Mouse (Mus musculus) induced T-regulatory cell, adult 2 months (primary cell): ENCODE data around the gene Igsf9b.

ENCODE experiments used
- DNase-seq: peaks from one replicate; pipeline ENCODE4 v3.0.0-alpha.2; 2012; ENCODE audit warnings: low read depth

Gene Igsf9b

DNA sequence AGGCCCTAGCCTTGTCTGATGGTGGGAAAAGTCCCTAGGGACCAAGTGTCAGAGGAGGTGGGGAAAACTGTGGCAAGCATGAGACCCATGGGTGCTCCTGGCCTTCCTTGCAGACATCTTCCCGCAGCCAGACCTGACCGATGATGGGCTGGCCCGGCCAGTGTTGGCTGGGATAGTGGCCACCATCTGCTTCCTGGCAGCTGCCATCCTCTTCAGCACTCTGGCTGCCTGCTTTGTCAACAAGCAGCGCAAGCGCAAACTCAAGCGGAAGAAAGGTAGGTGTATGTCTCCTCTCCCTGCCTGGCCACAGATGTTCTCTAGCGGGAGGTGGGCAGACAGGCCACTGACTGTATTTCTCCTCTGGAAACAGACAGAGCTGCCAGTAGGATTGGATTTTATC is 32.5 kb downstream of the Igsf9b start:
- no peak for DNase-seq

DNA sequence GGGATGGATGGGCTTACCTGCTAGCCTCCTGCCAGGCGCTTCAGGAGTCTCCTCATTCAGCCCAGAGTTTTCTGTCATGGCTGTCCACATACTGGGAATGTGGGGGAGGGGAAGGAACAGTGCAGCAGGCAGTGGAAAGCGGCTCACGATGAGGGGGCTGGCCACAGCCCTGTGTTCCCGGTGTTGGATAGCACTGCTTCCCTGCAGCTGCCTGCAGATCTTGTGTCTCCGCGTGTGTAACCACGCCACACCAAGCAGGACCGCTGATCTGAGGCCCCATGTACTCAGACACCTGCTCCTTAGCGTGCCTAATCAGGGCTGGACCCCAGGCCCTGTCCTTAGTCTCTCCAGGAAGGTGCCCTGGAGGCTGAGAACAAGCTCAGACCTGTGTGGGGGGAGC is 35.9 kb downstream of the Igsf9b start:
- DNase-seq: no peak

DNA sequence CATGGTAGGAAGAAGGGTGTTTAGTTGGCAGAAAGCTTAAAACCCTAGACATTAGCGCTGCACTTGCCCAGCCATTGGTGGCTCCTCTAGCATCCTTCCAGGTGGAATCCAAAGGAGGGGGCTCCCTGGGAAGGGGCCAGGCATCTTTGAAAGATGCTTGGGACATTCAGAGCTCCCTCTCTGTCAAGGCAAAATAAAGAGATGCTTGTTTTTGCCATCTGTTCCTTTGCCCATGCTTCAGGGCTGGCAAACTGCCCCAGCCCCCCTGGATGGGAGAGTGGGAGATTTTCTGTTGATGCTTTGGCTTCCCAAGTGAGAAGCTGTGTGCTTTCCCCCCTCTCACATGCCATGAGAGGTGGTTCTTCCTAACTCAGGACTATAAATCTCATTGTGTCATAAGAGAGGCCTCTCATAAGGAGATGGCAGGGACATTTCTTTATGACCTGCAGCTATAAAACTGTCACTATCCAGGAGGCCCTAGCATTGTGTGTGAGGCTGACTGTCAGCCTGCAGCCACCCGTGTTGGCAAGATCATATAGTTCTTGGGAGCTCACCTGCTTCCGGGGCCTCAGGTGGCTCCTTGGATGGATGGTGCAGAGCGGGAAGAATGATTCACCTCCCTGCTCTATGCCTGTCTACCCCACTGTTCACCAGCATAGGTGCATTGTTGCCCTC is 38.1 kb downstream of the Igsf9b start:
- DNase-seq: no peak

DNA sequence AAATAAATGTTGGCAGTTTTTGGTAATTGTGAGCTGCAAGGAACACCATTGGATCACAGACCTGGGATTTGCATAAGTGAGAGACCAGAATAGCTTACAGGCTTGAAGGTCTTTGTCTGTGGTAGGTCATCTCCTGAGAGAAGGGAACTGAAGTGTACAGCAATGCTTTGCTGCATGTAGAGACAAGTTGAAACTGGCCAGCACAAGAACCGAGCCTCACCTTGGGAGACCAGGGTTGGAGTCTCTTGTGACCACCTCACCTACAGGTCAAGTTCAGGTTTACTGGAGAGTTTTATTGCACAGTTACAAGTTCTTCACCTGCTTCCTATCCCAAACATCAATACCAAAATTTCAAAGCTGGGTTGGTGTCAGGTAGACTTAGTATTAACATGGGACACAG is 40.2 kb downstream of the Igsf9b start:
- no peak for DNase-seq

DNA sequence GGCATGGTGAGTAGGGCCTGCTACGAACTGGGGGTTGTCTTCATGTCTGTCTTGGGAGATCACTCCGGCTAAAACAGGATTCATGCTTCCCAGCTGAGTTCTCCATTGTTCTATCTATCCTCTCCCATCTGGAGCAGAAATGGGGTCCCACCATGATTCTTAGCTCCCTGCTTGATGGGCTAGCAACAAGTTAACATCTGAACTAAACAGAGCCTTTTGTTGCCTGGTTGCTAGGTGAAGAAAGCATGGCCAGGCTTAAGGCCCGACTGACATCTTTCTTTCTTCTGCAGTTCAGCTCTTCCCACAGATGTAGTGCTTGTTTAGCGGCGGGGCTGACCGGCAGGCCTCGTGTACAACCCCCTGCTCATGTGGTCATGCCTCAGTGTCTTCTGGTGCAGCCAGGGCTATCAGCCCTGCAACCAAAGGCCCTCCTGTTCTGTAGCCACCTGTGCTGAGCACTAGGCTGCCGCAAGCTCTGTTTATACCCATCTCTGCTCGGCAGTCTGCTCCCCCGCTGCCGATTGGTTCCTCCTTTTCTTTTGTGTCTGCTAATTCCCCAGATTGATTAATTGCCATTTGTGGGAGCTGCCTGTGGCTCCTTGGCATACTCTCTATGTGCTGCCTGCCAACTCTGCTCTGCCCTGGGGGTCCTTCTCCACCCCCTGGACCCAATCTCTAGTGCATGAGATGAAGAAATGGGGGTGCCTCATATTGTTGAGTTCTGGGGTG is 47.7 kb downstream of the Igsf9b start:
- no peak for DNase-seq

DNA sequence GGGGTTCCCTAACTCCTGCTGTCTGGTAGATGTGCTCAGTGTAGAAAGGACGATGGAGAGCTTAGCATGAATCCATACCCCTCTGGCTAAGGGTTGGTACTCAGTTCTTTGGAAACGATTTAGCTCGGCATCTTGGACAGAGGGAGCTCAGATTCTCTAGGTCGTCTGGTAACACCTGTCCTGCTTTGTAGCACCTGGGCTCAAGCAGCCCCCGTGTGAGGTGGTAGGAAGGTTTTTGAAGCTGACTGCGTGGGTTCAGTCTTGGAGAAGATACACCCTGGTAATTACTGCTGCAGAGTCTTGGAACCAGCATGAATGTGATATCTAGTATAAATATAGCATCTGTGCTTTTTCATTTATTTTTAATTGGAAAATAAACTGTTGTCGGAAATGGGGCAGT is 54.1 kb downstream of the Igsf9b start:
- no peak for DNase-seq

DNA sequence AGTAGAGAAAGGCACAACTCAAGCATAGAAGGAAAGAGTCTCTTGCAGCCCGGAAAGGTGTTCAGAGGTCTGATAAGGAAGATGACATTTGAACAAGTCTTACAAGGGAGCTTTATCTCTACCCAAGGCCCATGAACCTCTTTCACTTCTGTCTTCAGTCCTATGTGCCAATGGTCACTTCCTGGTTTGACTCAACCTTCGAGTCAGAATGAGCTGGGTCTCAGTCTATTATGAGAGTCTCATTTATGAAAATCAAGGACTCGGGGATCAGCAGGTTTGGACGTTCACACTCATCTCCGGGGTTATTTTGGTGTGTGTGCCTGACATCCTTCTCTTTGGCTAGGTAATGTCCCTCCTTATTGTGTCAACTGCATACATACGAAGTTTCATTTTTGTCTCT is 58.9 kb downstream of the Igsf9b start:
- no peak for DNase-seq

DNA sequence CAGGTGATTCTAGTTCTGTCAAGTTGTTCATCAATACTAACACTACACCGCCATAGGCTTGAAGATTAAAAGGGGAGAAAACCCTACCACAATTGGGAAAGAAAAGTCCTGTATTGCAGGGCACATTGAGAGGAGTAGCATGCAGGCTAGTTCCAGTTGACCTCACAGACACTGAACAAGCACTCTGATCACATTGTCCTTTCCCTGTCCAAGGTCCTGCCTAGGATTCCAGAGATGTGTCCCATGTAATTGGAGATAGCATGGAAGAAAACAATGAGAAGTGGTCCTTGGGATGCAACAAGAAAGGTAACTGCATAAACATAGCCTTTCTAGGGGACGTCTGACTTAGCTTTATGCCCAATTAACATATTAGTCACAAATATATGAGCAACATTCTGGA is 68.2 kb downstream of the Igsf9b start:
- DNase-seq: no peak

DNA sequence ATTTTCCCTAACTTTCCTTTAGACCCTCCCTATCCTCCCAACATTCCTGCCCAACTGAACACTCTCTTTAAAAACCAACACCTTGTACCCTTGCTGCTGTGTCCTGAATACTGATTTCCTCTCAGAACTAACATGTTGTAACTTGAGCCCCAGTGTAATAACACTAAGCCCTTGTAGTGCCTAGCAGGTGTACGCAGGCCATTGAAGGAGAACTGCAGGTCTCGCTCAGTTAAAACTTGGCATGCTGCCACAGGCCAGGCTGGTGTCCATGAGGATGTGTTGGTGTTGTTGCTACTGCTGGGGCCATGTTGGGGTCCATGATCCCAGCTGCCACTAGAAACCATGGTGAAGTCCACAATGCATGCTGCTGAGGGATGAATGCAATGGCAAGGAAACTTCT is 70.1 kb downstream of the Igsf9b start:
- no peak for DNase-seq

DNA sequence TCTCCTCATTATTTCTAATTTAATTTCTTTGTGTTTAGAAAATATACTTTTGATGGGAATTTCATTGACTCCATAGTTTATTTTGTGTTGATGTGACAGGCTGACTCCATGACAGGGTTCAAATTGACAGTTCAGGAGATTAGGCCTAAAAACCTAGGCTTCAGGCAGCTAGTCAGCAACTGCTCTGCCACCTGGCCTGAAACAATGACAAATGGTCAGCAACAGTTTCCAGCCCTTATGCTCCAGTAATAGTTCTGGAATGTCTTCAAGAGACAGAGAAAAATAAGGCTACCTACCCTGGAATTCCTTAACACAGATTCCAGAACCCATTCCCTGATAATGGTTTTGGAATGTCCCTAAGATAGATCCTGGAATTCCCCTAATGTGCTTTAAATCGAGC is 76.7 kb downstream of the Igsf9b start:
- DNase-seq: no peak

DNA sequence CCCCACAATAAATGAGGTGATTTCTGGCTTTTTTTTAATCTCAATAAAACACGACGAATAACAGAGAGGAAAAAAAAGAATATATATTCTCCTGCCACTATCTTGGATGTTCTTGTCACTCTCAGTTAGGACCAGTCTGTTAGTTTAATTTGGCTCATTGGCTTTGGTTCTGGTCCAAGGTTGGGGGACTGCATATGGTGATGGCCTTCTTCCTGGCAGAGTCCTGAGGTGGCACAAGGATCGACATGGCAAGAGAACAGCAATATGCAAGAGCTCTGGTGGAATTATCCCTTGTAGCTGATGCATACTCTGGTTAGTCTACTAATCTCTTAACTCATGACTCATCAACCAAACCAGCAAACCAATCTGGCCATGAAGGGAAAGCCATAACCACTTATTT is 87.9 kb downstream of the Igsf9b start:
- no peak for DNase-seq

DNA sequence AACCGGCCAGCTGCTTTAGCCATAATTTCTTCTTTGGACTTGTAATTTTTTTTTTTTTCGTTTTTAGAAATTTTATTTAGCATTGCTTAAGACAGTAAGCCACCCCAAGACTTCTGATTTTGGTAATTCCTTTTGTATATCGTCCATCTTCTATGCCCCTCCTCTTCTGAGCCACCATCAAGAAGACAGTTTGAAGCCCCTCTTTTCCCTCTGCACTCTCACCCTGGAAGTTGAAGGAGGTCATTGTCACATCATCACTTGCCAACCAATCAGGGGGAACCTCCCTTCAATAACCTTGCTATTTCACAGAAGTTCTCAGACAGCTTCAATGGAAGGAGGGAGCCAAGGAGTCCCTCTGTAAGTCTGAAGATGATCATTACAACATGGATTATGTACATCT is 97.5 kb downstream of the Igsf9b start, which contains the start of gene Spata19:
Gene Spata19 (plus strand): TSS at position 301 of the 400 bp plus-strand sequence.
- no peak for DNase-seq

DNA sequence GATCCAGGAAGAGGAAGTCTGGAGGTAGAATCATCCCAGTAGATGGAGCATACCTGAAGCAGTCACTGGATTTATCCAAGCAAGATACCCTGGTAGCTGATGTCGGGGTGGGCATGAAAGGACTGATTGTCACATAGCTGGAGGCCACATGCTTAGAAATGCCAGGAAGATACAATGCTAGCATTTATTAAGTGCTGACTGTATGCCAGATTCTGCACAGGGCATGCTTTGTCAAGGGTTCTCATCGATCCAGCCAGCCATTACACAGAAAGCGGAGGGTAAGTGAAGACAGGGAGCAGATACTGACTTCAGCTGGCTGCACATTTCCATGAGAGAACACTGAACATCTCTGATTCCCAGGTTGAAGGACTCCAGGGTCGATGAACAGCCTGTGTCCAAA is 102.2 kb downstream of the Igsf9b start:
- no peak for DNase-seq
